Mouse (Mus musculus) megakaryocyte-erythroid progenitor cell, adult 5-6 weeks (primary cell): ENCODE measurements at regions not wholly inside any gene's neighbourhood (a gene's known extent, or its start where the extent isn't known, plus 50 kb on each side); places are given as distances from the start of the nearest gene placed in this dataset.
A peak's percentile ranks its signal among the peaks of the same experiment; 100 is the strongest.

Experiments used
- ATAC-seq: replicated peaks from 2 replicates; pipeline ENCODE4 v1.8.0; 2016; ENCODE audit warnings: mild to moderate bottlenecking, inconsistent platforms; ENCODE audit not compliant: severe bottlenecking, poor library complexity, low FRiP score, low TSS enrichment

DNA sequence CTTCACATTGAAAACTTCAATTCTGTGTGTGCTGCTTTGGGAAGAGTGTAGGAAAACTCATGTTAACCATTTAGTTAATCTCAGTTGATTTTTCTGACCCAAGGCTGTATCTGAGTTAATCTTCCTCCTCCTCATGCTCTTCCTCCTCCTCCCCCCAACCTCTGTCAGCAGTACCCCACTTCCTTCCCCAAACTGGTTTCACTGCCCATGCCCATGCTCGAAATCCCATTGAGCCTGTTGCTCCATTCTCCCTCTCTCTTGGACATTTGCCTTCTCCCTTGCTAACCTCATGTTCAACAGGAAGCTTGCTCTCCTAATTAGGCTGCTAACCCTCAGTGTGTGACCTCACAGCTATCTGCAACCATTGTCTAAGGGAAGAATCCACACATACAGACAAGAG is 203.8 kb downstream of the Rsl24d1 start:
- ATAC-seq: no peak

DNA sequence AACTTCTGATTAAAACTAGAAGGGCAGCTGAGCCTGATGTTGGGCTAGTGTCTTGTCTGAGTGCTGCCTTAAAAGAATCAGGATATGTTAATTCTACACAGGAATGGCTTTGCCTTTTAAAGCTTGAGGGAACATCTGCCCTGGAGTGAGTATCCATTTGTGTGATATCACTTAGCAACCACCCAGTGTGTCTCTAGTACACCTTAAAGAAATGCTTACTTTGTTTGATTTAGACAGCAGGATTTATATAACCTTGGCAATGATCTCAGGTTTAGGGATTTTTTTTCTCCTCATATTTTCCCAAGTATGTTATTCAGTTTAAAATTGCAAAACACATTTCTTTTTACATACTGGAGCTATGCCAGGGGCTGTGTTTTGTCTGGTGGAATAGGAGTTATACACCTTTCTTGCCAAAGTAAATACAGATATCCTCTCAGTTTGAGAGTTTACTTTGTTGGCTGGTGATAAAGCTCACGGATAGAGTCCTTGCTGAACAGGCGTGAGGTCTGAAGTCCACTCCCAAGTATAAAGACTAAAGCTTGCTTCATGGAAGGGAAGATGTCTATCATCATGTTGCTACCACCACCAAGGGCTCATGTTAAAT is 206.6 kb downstream of the Rsl24d1 start:
- no peak for ATAC-seq

DNA sequence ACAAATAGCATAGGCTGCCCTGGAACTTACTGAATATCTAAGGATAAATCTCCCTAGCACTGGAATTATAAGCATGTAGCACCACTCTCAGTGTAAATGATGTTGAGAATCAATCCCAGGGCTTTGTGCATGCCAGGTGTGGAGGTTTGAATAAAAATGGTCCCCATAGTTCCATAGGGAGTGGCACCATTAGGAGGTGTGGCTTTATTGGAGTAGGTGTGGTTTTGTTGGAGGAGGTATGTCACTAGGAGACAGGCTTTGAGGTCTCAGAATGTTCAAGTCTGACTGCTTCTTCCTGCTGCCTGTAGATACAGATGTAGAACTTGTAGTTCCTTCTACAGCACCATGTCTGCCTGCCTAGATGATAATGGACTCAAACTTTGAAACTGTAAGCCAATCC is 217.8 kb downstream of the Rsl24d1 start:
- no peak for ATAC-seq

DNA sequence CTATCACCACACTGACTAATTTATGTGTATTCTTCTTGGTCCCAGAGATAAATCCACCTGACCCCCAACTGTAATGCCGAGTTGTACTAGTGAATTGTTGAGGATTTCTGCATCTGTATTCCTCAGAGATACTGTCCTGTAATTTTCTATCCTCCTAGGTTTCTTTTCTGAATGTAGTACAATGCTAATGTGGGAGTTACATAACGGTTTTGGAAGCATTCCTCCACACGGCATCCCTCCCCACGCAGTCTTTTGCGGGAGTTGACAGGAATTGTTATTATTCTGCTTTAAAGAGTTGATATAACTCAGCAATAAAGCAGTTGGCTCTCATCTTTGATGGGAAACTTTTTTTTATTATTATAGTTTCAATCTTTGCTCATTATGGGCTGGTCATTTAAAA is 222.8 kb downstream of the Rsl24d1 start:
- ATAC-seq: no peak

DNA sequence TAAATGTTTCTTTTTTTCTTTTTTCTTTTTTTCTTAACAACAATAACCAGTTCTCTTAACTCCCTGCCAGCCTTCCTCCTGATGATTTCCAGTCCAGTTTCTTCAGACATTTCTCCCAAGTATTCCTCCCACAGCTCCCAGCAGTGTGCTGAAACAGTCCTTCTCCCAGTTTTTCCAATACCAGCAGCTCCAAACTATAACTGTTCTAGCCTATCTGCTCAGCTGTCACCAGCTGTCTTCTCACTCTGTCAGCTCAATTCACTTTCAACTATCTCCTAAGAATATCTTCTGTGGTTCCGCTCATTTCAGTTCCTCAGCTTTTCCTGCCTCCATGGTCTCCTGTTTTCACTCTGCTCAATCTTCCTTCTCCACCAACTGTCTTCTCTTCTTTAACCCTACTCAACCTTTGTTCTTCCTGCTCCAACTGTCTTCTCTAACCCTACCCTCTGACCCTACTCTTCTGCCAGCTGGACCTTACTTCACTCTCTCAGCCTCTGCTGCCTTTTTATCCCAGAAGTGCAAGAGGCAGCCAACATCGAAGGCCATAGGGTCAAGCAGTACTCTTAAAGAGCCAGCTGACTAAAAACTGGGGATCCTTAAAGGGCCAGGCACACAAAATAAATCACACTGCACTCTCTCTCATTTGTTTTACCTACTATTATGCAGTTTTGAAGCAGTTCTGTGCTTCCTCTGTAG is 224.0 kb downstream of the Rsl24d1 start:
- no peak for ATAC-seq

DNA sequence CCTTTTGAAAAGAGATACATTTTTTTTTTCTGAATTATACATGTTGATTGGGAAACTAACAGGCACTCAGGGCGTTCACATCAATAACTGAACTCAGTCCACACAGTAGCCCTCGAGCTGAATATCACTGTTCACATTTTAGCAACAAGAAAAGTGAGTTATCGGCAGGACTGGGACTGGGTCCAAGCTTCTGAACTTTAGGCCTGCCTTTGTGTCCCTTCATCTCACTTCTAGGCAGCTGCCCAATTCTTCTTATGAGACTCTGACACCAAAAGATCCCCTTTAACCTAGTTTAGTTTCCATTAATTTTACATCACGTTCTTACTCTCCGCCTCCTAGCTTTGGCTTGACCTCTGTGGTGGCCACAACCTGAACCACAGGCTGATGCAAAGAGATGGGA is 242.7 kb downstream of the Rsl24d1 start:
- no peak for ATAC-seq

DNA sequence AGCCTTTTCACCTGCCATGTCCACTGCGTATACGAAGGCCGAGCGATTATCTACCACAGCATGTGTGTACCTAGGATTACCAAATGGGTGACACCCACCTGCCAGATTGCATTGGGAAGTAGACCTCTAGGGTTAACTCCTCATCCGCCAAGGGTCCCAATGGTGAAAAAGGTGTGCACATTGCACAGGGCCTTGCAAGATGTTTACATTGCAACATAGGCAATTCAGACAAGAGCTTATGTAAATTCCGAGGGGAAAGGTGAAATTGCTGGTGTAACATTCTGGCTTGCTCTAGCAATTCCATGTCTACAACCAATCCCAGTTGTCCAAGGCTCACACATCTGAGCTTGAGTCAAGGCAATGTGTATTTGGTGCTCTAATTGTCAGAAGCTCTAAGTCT is 245.7 kb downstream of the Rsl24d1 start:
- no peak for ATAC-seq

DNA sequence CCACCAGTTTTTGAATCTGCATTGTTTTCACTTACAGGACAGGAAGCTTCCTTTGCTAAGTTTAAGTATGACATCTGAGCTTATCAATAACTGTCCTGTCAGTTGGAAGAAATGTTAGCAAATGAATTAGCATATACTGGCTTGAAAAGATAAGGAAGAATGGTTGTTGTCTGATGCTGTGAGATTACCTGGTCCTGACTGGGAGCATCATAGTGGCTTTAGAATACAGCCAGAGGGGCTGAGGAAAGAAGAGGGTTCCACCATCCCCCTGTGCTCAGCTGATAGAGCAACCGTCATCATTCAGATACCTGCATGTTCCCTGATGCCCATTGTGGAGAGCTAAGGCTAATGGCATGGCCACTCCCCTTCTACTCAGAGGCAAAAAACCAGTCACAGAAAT is 267.5 kb downstream of the Rsl24d1 start:
- ATAC-seq: peak; percentile 100

DNA sequence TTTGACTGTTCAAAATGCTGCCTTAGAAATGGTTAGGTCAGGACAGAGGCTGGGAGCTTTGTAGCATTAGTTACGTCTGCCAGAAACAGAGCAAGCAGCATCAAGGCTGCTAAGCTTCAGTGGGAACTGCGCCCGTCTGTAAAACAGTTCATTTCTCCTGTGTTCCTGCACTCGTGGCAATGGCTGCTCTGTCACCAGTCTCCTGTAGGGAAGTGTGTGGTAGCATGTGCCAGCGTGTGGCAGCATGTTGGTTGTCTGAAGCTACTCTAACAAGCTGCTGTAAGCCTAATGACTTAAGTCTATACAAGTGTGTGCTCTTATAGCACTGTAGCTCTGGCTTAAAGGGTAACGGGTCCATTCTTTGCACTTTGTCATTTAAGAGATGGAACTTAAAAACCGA is 278.8 kb downstream of the Rsl24d1 start:
- no peak for ATAC-seq

DNA sequence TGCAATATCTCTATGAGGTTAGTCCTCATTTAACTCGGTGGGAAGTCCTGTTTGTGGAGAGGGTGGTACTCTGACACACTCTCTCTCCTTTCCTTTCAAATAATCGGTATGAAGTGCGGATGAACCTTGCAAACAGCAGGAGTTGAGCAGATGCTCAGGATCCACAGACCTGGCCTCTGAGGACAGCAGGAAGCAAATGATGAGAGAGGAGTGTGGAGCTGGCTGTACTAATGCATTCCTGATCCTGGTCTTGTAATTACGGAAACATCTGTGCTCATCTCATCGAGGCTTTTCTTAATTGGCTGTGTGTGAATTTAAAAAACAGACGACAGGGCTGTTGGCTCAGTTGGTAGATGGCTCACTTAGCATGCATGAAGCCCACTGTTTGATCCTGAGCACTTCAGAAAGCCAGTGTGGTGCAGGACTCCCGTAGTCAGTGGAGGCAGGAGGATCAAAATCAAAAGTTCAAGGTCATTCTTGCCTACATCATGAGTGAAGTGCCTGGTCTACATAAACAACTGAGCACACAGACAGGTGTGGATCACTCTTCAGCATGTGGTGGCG is 300.2 kb downstream of the Rsl24d1 start:
- no peak for ATAC-seq

DNA sequence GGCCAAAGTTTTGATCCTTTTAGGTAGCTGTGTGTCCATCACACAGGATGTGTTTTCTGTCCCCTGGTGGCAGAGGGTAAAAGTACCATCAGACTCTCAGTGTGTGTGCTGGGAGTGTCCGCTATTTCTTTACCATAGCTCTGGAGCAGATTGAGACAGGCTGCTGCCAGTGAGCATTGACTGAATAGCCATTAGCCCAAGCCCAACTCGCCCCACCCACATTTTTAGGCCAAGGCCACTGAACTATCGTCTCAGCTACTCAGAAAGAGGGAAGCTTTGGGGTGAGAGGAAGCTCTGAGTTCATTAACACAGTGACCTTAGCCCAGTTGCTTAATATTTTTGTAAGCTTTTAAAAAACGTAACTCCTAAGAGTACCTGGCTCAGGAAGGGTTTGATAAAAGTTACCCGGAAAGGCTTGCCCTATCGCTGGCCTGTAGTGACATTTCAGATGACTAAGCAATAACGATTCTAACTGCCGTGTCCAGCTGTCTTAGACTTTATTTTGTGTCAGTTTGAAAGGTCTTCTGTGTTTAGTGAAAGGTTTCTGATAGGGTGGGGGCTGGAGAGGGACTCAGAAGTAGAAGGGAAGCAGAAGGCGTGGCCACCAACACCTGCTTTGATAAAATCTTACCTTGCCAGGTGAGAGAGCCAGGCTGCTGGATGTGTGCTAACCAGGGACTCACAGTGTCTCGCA is 303.0 kb downstream of the Rsl24d1 start:
- ATAC-seq: peak; percentile 74
